Mouse (Mus musculus) bone marrow macrophage, adult 2 months (primary cell): ENCODE measurements around the gene Abcd2. TPM values are rescaled to one million over a fixed set of nuclear protein-coding genes. Genes with fewer than 3 reads are reported as not detected.

Experiments used
- H3K27ac ChIP-seq: 2 replicates; pipeline ENCODE4 v1.5.1; 2012; ENCODE audit warnings: low read depth, low read length; ENCODE audit not compliant: insufficient read depth
- H3K4me1 ChIP-seq: 2 replicates; pipeline ENCODE4 v1.6.1; 2012; ENCODE audit warnings: low read length; ENCODE audit not compliant: control insufficient read depth, insufficient read depth
- H3K4me3 ChIP-seq: 2 replicates; pipeline ENCODE4 v1.5.1; 2012; ENCODE audit warnings: mild to moderate bottlenecking, low read length, moderate library complexity; ENCODE audit not compliant: insufficient read depth
- CTCF ChIP-seq: IDR thresholded peaks from 2 replicates; pipeline ENCODE4 v1.5.1; 2012; ENCODE audit warnings: low read depth, mild to moderate bottlenecking, low read length, moderate library complexity
- POLR2A ChIP-seq: IDR thresholded peaks from 2 replicates; pipeline ENCODE4 v1.6.1; 2012; ENCODE audit warnings: mild to moderate bottlenecking, low read depth, low read length, borderline replicate concordance
- polyA plus RNA-seq: library from polyadenylated mRNA; stranded (reverse); fragments of >200 nt; gene quantifications from 2 replicates; pipeline ENCODE4 v1.2.4, GENCODE M21; 2012; ENCODE audit not compliant: missing spikeins, insufficient read depth, insufficient read length

The Abcd2 gene
- polyA plus RNA-seq, result 20.8 and 21.6 TPM in 2 replicates

- no peak for TF ChIP-seq POLR2A
- 0 out of 2 replicates have a peak, but pooled peaks have one; percentile 6 for TF ChIP-seq CTCF
- Histone ChIP-seq H3K27ac (peak within 1 kb of the TSS; percentile 79), H3K4me3 (peak within 1 kb of the TSS; percentile 85), H3K4me1 (peaks cover 29% of the 10 kb centered on the region)
Measured at GRCm38 (mm10) chr15:91191412-91192222, at the start of gene Abcd2. Gene Abcd2 (minus strand): TSS chr15:91191799.

DNA sequence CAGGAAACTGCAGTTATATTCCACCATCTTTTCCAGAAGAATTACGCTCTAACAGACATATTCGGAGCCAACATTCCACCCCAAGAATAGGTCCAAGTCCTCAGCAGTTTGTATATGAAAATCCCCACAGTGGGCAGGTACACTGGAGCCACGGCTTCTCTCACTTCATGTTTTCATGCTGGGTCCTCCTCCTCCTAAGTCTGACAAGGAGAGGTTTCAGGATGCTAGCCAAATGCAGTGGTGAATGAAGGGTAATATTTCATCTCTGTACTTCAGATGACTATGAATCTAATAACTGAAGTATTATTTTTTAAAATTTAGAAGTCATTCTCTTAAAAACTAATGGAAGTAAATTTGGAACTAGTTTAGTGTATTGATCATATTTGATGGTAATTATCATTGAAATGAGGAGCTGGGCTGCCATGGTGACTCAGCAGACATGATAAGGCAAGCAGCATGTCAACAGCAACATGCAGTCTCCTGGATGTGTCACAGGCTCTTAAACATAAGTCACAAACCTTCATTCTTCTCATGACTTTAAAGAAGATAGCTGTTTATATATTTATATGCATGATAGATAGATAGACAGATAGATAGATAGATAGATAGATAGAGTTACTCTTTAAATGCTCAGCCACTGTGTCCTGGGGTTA, 49.2 kb upstream of the Abcd2 start:
- Histone ChIP-seq H3K4me3 (no peak overlapping the region), H3K27ac (no peak overlapping the region)
- TF ChIP-seq CTCF (no peak), POLR2A (no peak)

GRCm38 (mm10) chr15:91237294-91237693, 45.7 kb upstream of the Abcd2 start:
- Histone ChIP-seq H3K27ac (no peak overlapping the region), H3K4me1 (peaks cover 2% of the 10 kb centered on the region), H3K4me3 (no peak overlapping the region)
- no peak for TF ChIP-seq POLR2A
- TF ChIP-seq CTCF, result no peak

More for the DNA sequence above, 49.2 kb upstream of the Abcd2 start:
- peaks cover 2% of the 10 kb centered on the region for H3K4me1 ChIP-seq

DNA sequence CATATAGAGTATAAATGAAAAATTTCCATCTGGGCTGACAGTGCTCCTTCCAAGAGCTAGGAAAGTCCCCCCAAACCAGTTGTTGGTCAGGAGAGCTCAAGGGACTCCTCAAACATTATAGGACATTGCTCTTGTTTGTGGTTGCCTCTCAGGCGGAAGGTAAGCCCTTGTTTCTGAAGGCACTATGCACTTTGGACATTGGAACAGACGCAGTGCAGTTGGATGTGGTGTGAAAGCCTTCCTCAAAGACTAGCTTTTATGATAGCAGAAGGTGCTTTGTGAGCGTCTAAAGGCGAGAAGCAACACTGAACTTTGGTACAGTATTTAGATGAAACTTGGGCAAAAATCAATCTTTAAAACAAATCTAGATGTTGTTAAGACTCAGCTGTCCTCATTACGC, 14.9 kb upstream of the Abcd2 start:
- no peaks in the 10 kb centered on the region for H3K4me1 ChIP-seq
- TF ChIP-seq CTCF (no peak), POLR2A (no peak)
- no peak overlapping the region for H3K27ac ChIP-seq
- H3K4me3 ChIP-seq, result no peak overlapping the region

DNA sequence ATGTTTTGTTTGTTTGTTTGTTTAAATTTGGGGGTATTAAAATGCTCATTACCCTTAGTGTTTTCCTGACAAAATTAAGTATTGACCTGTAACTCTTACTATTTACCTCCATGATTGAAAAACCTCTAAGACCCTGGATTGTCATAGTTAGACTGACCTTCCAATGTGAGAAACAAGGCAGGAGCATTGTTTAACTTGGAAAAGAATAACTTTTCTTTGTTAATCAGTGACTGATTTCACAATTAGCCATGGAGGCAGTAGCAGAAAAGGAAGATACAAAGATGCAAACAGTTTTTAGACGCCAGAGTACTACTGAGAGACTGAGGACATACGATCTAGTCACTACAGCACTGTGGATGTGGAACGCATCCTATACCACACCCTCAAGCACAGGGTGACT, 11.9 kb upstream of the Abcd2 start:
- H3K4me1 ChIP-seq, result no peaks in the 10 kb centered on the region
- no peak overlapping the region for H3K4me3 ChIP-seq
- no peak overlapping the region for H3K27ac ChIP-seq
- TF ChIP-seq POLR2A (no peak), CTCF (no peak)

DNA sequence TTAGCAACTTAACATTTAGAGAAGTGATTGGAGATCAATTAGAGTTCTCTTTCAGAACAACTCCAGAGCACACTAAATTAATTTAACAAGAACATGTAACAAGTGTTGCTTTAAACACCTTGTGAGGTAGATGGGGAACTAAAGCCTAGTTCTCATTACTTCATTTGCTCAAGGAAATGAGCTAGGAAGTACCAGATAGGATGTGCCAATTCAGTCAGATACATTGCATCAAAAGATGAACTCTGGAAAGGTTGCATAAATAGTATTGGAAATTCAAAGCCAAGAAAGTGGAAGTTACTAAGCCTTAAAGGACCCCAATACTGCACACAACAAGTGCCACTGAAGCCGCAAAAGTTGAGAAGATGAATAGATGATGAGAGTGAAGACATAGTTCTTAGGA, 10.9 kb upstream of the Abcd2 start:
- no peak for TF ChIP-seq POLR2A
- no peak for TF ChIP-seq CTCF

GRCm38 (mm10) chr15:91200833-91201232, 9.2 kb upstream of the Abcd2 start:
- H3K4me1 ChIP-seq, result 0 out of 2 replicates have a peak, but pooled peaks cover 2% of the 10 kb centered on the region
- no peak overlapping the region for H3K4me3 ChIP-seq
- no peak overlapping the region for H3K27ac ChIP-seq
- TF ChIP-seq POLR2A, result no peak

More for the DNA sequence above, 10.9 kb upstream of the Abcd2 start:
- Histone ChIP-seq H3K4me3 (no peak overlapping the region), H3K27ac (no peak overlapping the region), H3K4me1 (no peaks in the 10 kb centered on the region)

DNA sequence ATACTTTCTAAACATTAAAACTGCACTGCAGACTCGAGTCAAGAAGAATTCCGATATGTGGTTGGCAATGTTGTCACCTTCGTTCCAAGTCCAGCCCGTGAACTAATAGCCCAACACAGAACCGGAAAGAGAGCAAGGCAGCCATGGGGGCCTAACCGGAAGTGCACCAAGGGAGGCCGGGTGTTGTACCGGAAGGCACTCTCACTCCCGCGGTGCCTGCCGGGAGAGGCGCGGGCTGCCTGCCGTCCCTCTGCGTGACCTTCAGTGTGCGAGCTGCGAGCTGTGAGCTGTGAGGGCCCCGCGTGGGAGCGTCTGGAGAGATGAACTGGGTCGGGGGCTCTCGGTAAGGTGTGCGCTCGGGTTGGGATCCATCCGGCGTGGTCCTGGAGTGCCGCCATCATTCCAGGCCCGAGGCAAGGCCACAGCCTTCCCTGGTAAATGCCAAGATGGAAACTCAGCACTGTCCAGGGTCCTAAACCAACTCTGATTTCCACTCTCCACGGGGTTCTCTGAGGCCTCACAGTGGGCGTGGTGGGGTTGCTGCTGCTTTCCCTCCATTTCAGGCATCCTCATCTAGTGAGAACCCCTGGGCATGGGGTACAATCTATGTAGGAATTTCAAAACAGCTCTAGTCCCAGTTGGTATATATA, 7.8 kb upstream of the Abcd2 start, which contains the start of gene CN725425:
TSS of gene CN725425 (plus strand) at position 239 of the 650 bp plus-strand sequence.
- TF ChIP-seq POLR2A, result no peak
- TF ChIP-seq CTCF, result no peak
- no peak within 1 kb of the TSS for H3K4me3 ChIP-seq
- H3K4me1 ChIP-seq, result peaks cover 9% of the 10 kb centered on the region
- H3K27ac ChIP-seq, result no peak within 1 kb of the TSS

DNA sequence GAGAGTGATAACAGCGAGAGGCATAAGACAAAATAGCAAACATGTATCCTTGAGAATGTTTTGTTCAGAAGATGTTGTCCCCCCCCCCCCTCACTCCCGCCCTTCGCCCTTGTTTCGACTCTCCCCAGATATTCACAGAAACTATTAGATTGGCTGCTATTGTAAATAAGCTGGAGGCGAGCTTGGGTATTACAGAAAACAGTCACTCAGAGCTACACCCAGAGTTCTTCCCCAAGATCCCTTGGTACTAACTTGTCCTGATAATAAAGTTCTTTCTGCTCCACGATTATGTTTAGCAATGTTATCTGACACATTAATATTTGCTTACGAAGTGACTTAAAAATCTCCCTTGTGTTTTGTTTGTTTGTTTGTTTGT, 612 bp upstream of the Abcd2 start:
- Histone ChIP-seq H3K4me1 (peaks cover 29% of the 10 kb centered on the region), H3K27ac (peak overlapping the region; percentile 79), H3K4me3 (peak overlapping the region; percentile 85)
- no peak for TF ChIP-seq POLR2A
- no peak for TF ChIP-seq CTCF
